Mouse (Mus musculus) E14TG2a.4 (cell line): ENCODE results near the gene Taok1.

Source experiments
- CTCF ChIP-seq: conservative IDR thresholded peaks from 2 replicates; pipeline ENCODE4 v1.5.1; 2014; ENCODE audit warnings: low read length
- NANOG ChIP-seq: IDR thresholded peaks from 2 replicates; pipeline ENCODE4 v1.6.1; 2014; ENCODE audit warnings: borderline replicate concordance, low read length, mixed read lengths

- TF ChIP-seq CTCF (no peak), NANOG (no peak)
These were observed 41.3 kb upstream of the Taok1 start for GRCm38 (mm10) chr11:77648878-77649277.
